Mouse (Mus musculus) G1E-ER4 (cell line): ENCODE data around the gene Senp8. TPM values are rescaled to one million over a fixed set of nuclear protein-coding genes. Genes with fewer than 3 reads are reported as not detected.

Experiments used
- GATA1 ChIP-seq: IDR thresholded peaks from one replicate; pipeline ENCODE4 v1.8.0; 2012; ENCODE audit warnings: low read length, inconsistent platforms
- polyA plus RNA-seq: library from polyadenylated mRNA; stranded (reverse); fragments of >175 nt; gene quantifications from 2 replicates; pipeline ENCODE4 v1.2.3, GENCODE M21; 2012

The Senp8 gene
- 0.19 and 0.28 TPM in 2 replicates for polyA plus RNA-seq

- no peak for TF ChIP-seq GATA1
Observed at GRCm38 (mm10) chr9:59750267-59751065, at the start of gene Senp8, which contains the start of gene Myo9a. TSS of gene Senp8 (minus strand) at chr9:59750710. TSS of gene Myo9a (plus strand) at chr9:59750896.

GRCm38 (mm10) chr9:59760515-59760914, 10.0 kb upstream of the Senp8 start:
- TF ChIP-seq GATA1 = no peak

- no peak for TF ChIP-seq GATA1
Observed at GRCm38 (mm10) chr9:59755199-59755598, 4.7 kb upstream of the Senp8 start.

- no peak for TF ChIP-seq GATA1
Observed at GRCm38 (mm10) chr9:59751966-59752365, 1.5 kb upstream of the Senp8 start.

- no peak for TF ChIP-seq GATA1
Observed at GRCm38 (mm10) chr9:59751066-59751581, 614 bp upstream of the Senp8 start.

- no peak for TF ChIP-seq GATA1
Observed at GRCm38 (mm10) chr9:59749581-59750265, 787 bp downstream of the Senp8 start.

- no peak for TF ChIP-seq GATA1
Observed at GRCm38 (mm10) chr9:59748969-59749368, 1.5 kb downstream of the Senp8 start.

- TF ChIP-seq GATA1 = no peak
Observed at GRCm38 (mm10) chr9:59748387-59748786, 2.1 kb downstream of the Senp8 start.

- TF ChIP-seq GATA1 = no peak
Observed at GRCm38 (mm10) chr9:59743903-59744302, 6.6 kb downstream of the Senp8 start.

- no peak for TF ChIP-seq GATA1
Observed at GRCm38 (mm10) chr9:59740593-59740992, 9.9 kb downstream of the Senp8 start.

- TF ChIP-seq GATA1 = no peak
Observed at GRCm38 (mm10) chr9:59735394-59735793, 15.1 kb downstream of the Senp8 start.

- no peak for TF ChIP-seq GATA1
Observed at GRCm38 (mm10) chr9:59733075-59733474, 17.4 kb downstream of the Senp8 start.

GRCm38 (mm10) chr9:59731136-59731535, 19.4 kb downstream of the Senp8 start:
- no peak for TF ChIP-seq GATA1

GRCm38 (mm10) chr9:59727569-59728286, 22.8 kb downstream of the Senp8 start:
- no peak for TF ChIP-seq GATA1

GRCm38 (mm10) chr9:59725515-59725914, 25.0 kb downstream of the Senp8 start:
- no peak for TF ChIP-seq GATA1
